Mouse (Mus musculus) C2C12 (cell line): ENCODE measurements at regions not wholly inside any gene's neighbourhood (a gene's known extent, or its start where the extent isn't known, plus 50 kb on each side); places are given as distances from the start of the nearest gene placed in this dataset.

ENCODE experiments used
- H3K27me3 ChIP-seq: one replicate; pipeline ENCODE4 v1.6.1; 2011; ENCODE audit not compliant: control insufficient read depth, insufficient read depth, insufficient read length
- H3K36me3 ChIP-seq: one replicate; pipeline ENCODE4 v1.6.1; 2011; ENCODE audit not compliant: control insufficient read depth, insufficient read depth
- H3K4me3 ChIP-seq: one replicate; pipeline ENCODE4 v1.5.1; 2011; ENCODE audit warnings: mild to moderate bottlenecking, control low read depth; ENCODE audit not compliant: poor library complexity, insufficient read depth, severe bottlenecking
- H3K79me2 ChIP-seq: one replicate; pipeline ENCODE4 v1.6.1; 2011; ENCODE audit not compliant: control insufficient read depth, insufficient read depth
- H3K79me3 ChIP-seq: one replicate; pipeline ENCODE4 v1.6.1; 2011; ENCODE audit warnings: low read depth, control low read depth
- H3ac ChIP-seq: one replicate; pipeline ENCODE3; 2011; ENCODE audit warnings: low read depth; ENCODE audit not compliant: control insufficient read depth, insufficient read length
- CEBPB ChIP-seq: IDR thresholded peaks from one replicate; pipeline ENCODE4 v1.6.1; 2011; ENCODE audit warnings: low read depth, mild to moderate bottlenecking, control low read depth, moderate library complexity
- CTCF ChIP-seq: IDR thresholded peaks from one replicate; pipeline ENCODE4 v1.5.1; 2011; ENCODE audit not compliant: control insufficient read depth, insufficient read depth, insufficient read length
- FOSL1 ChIP-seq: IDR thresholded peaks from one replicate; pipeline ENCODE4 v1.8.0; 2011; ENCODE audit warnings: mild to moderate bottlenecking, low read length; ENCODE audit not compliant: poor library complexity, insufficient read depth, severe bottlenecking
- MAX ChIP-seq: IDR thresholded peaks from one replicate; pipeline ENCODE4 v1.6.1; 2011; ENCODE audit warnings: mild to moderate bottlenecking, control low read depth
- MYOD1 ChIP-seq: IDR thresholded peaks from one replicate; pipeline ENCODE4 v1.6.1; 2011; ENCODE audit warnings: low read depth; ENCODE audit not compliant: control insufficient read depth, insufficient read length
- MYOG ChIP-seq: IDR thresholded peaks from one replicate; pipeline ENCODE4 v1.6.1; 2011; ENCODE audit not compliant: control insufficient read depth, insufficient read length; ENCODE audit errors: extremely low read depth
- USF1 ChIP-seq: IDR thresholded peaks from one replicate; pipeline ENCODE4 v1.6.1; 2011; ENCODE audit warnings: low read depth, mild to moderate bottlenecking, control low read depth, moderate library complexity

DNA sequence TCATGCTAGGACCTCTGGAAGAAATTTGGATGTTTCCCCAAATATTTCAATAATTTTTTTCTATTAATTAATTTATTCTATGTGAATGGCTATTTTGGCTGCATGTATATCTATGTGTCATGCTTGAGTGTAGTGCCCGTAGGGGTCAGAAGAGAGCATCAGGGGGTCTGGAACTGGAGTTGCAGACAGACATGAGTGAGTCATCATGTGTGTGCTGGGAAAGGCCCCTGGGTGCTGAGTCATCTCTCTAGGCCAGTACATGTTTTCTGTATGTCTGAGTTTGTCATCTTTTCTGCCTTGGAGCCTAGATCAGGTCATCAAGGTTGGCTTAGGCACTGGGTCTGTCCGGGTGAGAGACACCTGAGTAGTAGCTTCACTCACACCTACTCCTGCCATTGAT, 172.0 kb upstream of the Lyplal1 start:
- Histone ChIP-seq H3K27me3 (no peaks in the 10 kb centered on the region), H3K36me3 (no peaks in the 10 kb centered on the region), H3ac (no peak overlapping the region), H3K79me3 (no peaks in the 10 kb centered on the region), H3K4me3 (no peak overlapping the region), H3K79me2 (no peaks in the 10 kb centered on the region)
- TF ChIP-seq FOSL1 = peak; percentile 73
- TF ChIP-seq MYOD1 = no peak

DNA sequence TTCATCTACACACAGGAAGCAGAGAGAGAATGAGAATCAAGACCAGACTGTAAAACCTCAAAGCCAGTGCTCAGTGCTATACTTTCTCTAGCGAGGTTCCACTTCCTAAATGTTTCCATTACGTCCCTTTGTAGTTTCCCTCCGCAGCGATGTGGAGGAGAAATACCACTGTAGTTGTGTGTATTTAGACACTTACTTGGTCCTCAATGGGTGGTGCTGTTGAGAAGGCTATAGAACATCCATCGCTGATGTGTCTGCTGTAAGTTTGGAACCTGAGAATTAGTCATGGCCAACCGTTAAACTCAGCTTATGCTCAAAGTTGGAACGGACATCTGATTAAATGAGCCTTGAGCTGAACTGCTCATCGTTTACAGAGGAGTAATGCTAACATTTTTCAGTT, 170.7 kb upstream of the Lyplal1 start:
- no peak for TF ChIP-seq MAX
- no peak for TF ChIP-seq MYOG
- TF ChIP-seq CEBPB = no peak
- no peak for TF ChIP-seq FOSL1
- TF ChIP-seq MYOD1 = no peak
- no peak for TF ChIP-seq USF1
- no peak for TF ChIP-seq CTCF
- Histone ChIP-seq H3K4me3 (no peak overlapping the region), H3K79me3 (no peaks in the 10 kb centered on the region), H3ac (no peak overlapping the region), H3K27me3 (no peaks in the 10 kb centered on the region), H3K36me3 (no peaks in the 10 kb centered on the region), H3K79me2 (no peaks in the 10 kb centered on the region)

DNA sequence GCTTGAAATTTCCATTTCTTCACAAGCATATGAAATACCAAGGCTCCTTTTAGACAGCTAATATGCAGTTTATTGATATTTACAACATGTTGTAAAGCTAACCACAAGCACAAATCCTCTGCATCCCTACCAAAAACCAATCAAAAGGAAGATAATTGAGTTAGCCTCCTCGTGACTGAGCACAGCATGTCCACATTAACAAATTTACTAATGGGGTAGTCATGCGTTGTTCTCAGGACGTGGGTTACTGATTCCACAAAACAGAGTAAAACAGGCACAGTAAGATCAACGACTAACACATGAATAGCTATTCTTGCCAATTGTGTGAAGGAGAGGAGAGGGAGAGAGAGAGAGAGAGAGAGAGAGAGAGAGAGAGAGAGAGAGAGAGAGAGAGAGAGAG, 169.3 kb upstream of the Lyplal1 start:
- no peaks in the 10 kb centered on the region for H3K27me3 ChIP-seq
- no peaks in the 10 kb centered on the region for H3K79me2 ChIP-seq
- H3K36me3 ChIP-seq = no peaks in the 10 kb centered on the region
- no peaks in the 10 kb centered on the region for H3K79me3 ChIP-seq
- no peak overlapping the region for H3K4me3 ChIP-seq
- H3ac ChIP-seq = no peak overlapping the region
- TF ChIP-seq MAX = no peak
- no peak for TF ChIP-seq MYOD1
- TF ChIP-seq CTCF = no peak
- TF ChIP-seq CEBPB = no peak
- TF ChIP-seq FOSL1 = no peak
- TF ChIP-seq MYOG = no peak
- TF ChIP-seq USF1 = no peak

DNA sequence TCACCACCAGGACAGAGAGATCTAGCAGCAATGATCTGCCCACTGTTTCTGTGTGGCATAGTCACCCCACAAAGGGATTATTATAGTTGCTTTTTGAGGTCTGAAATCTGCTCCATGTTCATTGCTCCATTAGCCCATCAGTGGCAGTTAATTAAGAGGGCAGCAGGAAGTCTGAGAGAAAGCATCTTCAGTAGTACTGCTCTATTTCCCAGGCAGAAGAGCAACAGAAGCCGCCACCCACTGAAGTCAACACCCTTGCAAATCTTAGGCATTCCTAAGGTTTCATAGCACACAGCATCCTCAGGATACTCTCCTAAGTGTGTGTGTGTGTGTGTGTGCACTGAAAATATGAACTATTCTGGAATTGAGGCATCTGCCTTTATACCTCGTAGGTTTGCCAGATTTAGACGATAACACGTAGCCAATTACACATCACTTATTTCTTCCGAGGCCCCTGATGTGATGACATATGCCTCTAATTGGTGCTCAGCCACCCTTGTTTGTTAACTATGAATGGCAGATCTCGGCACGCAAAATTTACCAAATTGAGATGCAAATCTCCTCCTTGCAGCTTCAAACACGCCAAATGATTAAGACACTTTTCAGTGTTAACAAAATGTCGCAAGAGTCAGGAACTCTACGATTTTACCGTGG, 161.0 kb upstream of the Lyplal1 start:
- Histone ChIP-seq H3K79me3 (no peaks in the 10 kb centered on the region), H3K79me2 (no peaks in the 10 kb centered on the region), H3K36me3 (no peaks in the 10 kb centered on the region), H3ac (no peak overlapping the region), H3K27me3 (no peaks in the 10 kb centered on the region), H3K4me3 (no peak overlapping the region)
- TF ChIP-seq CEBPB (no peak), MAX (no peak)

DNA sequence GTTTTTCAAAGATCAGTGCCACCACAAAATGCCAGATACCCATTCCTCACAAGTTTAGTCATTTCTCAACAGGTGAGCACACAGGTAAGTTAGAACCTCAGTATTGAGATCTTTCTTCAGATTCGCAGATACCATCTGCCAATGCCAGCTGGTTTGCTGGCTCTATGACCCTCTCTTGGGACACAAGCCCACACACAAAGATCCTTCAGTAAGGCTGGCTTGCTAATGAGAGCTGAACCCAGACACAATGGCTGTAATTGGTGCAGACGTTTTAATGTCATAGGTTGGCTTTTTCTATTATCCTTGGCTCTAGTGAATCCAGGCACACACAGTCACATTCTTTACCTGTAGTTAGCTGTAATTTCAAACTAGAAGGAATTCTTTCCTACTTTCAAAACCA, 154.3 kb upstream of the Lyplal1 start:
- Histone ChIP-seq H3K79me3 (no peaks in the 10 kb centered on the region), H3ac (no peak overlapping the region), H3K27me3 (no peaks in the 10 kb centered on the region), H3K36me3 (no peaks in the 10 kb centered on the region), H3K4me3 (no peak overlapping the region), H3K79me2 (no peaks in the 10 kb centered on the region)
- TF ChIP-seq MYOD1 (no peak), CEBPB (no peak), USF1 (no peak), MYOG (no peak), MAX (no peak), CTCF (no peak), FOSL1 (no peak)

DNA sequence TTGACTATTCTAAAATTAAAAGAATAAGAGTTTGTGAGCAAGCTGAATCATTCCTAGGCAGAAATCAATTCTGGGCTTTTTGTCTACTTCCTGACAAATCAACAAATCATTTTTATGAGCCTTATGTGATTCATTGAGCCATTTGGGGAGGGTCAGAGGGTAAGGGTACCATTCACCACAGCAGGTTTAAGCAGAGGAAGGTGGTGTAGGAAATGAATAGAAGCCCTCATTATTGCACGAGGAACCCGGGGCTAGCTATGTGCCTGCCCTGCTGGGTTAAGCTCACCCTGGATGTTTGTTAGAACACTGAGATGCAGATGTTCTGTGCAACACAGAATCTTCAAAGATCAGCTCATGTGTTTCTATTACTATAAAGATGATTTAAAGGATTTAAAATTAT, 150.2 kb upstream of the Lyplal1 start:
- TF ChIP-seq USF1 = no peak
- TF ChIP-seq FOSL1 = no peak
- no peak for TF ChIP-seq CEBPB
- no peak for TF ChIP-seq MAX
- Histone ChIP-seq H3K36me3 (no peaks in the 10 kb centered on the region), H3ac (no peak overlapping the region), H3K4me3 (no peak overlapping the region), H3K79me3 (no peaks in the 10 kb centered on the region), H3K27me3 (no peaks in the 10 kb centered on the region), H3K79me2 (no peaks in the 10 kb centered on the region)
